Mouse (Mus musculus) cortical plate, adult 2 months (tissue): ENCODE results near the gene Gimap1. TPM values are rescaled to one million over a fixed set of nuclear protein-coding genes. Genes with fewer than 3 reads are reported as not detected.

Experiments used
- H3K27ac ChIP-seq: fragments of 200-500 bp; 2 replicates; pipeline ENCODE4 v1.5.1; 2012; ENCODE audit warnings: low read length, control low read depth, inconsistent platforms; ENCODE audit not compliant: insufficient read depth
- H3K4me1 ChIP-seq: fragments of 200-500 bp; 2 replicates; pipeline ENCODE4 v1.6.1; 2011; ENCODE audit warnings: low read length; ENCODE audit not compliant: control insufficient read depth, insufficient read depth
- H3K4me3 ChIP-seq: fragments of 200-500 bp; 2 replicates; pipeline ENCODE4 v1.5.1; 2011; ENCODE audit warnings: mild to moderate bottlenecking, low read length, control low read depth; ENCODE audit not compliant: insufficient read depth
- CTCF ChIP-seq: fragments of 200-500 bp; IDR thresholded peaks from 2 replicates; pipeline ENCODE4 v1.5.1; 2011; ENCODE audit warnings: mild to moderate bottlenecking, control low read depth, low read length; ENCODE audit not compliant: insufficient read depth; ENCODE audit errors: extremely low read depth
- POLR2A ChIP-seq: fragments of 200-500 bp; IDR thresholded peaks from 2 replicates; pipeline ENCODE4 v1.6.1; 2011; ENCODE audit warnings: mild to moderate bottlenecking, low read length, control low read depth; ENCODE audit not compliant: insufficient read depth; ENCODE audit errors: extremely low read depth
- polyA plus RNA-seq: library from polyadenylated mRNA; depleted of rRNA; stranded (reverse); fragments of >200 nt; gene quantifications from 2 replicates; pipeline ENCODE4 v1.2.3, GENCODE M21; 2012; rRNA removed

Gimap1 gene
- polyA plus RNA-seq, 1 experiment = 1.5 TPM

DNA sequence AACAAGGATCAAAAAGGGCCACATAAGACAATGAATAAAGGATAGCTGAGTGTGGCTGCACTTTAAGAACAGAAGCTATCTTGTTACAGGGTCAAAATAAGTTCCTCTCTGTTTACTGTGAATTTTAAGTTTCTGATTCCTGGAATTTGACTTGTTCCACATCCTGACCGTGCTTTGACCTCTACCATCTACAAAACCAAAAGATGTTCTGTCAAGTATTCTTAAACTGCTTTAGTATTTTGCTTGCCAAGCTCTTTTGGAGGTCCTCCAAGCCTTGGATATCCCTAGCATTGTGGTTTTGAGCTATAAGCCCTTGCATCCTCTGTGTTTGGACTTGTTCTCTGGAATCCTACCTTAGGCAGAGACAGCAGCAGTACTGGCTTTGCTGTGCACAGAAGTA is 46.3 kb downstream of the Gimap1 start:
- no peaks in the 10 kb centered on the region for H3K4me1 ChIP-seq
- no peak for TF ChIP-seq CTCF
- no peak for TF ChIP-seq POLR2A

DNA sequence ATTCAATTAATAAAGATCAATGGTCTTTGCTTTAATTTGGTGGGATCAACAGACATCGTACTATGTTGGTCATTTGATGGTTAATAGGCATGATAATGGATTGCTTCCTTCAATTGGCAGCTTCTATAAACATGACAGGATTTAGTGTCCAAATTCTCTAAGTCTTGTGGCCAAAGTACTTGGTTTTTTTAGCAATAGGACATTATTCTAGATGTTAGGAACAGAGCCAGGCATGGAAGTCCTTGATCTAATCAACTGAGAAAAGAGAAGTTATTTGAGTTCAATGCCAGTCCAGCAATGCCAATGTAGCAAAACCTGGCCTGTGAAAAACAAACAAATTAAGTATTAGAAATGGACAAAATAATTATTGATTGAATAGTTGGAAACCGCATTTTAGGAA is 46.7 kb downstream of the Gimap1 start:
- H3K4me3 ChIP-seq = no peak overlapping the region
- TF ChIP-seq CTCF = no peak
- TF ChIP-seq POLR2A = no peak
- no peak overlapping the region for H3K27ac ChIP-seq
- H3K4me1 ChIP-seq = no peaks in the 10 kb centered on the region

More for the DNA sequence above, 46.3 kb downstream of the Gimap1 start:
- Histone ChIP-seq H3K4me3 (no peak overlapping the region), H3K27ac (no peak overlapping the region)

GRCm38 (mm10) chr6:48787867-48788266 is 49.0 kb downstream of the Gimap1 start:
- H3K4me3 ChIP-seq = no peak overlapping the region
- TF ChIP-seq CTCF (no peak), POLR2A (no peak)
- no peaks in the 10 kb centered on the region for H3K4me1 ChIP-seq
- H3K27ac ChIP-seq = no peak overlapping the region

Other genes with a start within 250 kb of the Gimap1 start
- gene Atp6v0e2, start 201.4 kb upstream of the Gimap1 start, polyA plus RNA-seq = 508 and 534 TPM in 2 replicates
- gene Lrrc61, start 184.3 kb upstream of the Gimap1 start, polyA plus RNA-seq = 22.7 and 25.2 TPM in 2 replicates
- gene Rarres2, start 166.3 kb upstream of the Gimap1 start, polyA plus RNA-seq = 17.2 and 23.2 TPM in 2 replicates
- gene Gm45021, start 149.4 kb upstream of the Gimap1 start, polyA plus RNA-seq = 1.1 TPM in 1 of 2 replicates, not detected in the other
- 81.8 and 96.1 TPM in 2 replicates for gene Repin1, start 145.2 kb upstream of the Gimap1 start, polyA plus RNA-seq
- gene Gm44965, start 145.1 kb upstream of the Gimap1 start, polyA plus RNA-seq = 0.56 TPM in 1 of 2 replicates, not detected in the other
- 6.8 and 6.9 TPM in 2 replicates for gene Zfp775, start 137.0 kb upstream of the Gimap1 start, polyA plus RNA-seq
- 28.3 and 28.4 TPM in 2 replicates for gene AI854703, start 112.3 kb upstream of the Gimap1 start, polyA plus RNA-seq
- 1.2 and 1.9 TPM in 2 replicates for gene Gimap8, start 91.8 kb upstream of the Gimap1 start, polyA plus RNA-seq
- 0.65 and 0.66 TPM in 2 replicates for gene Gimap9, start 62.9 kb upstream of the Gimap1 start, polyA plus RNA-seq
- 0.31 and 0.51 TPM in 2 replicates for gene Gimap4, start 54.5 kb upstream of the Gimap1 start, polyA plus RNA-seq
- gene Gimap6, start 30.8 kb upstream of the Gimap1 start, polyA plus RNA-seq = 3.6 and 5.1 TPM in 2 replicates
- 1.0 TPM in 2 replicates for gene Gm28053, start 20.4 kb upstream of the Gimap1 start, polyA plus RNA-seq
- gene Gimap7, start 20.4 kb upstream of the Gimap1 start, polyA plus RNA-seq = not detected in 2 replicates
- 0.75 and 0.78 TPM in 2 replicates for gene Gimap5, start 7.1 kb downstream of the Gimap1 start, polyA plus RNA-seq
- 0.15 and 0.38 TPM in 2 replicates for gene Gimap3, start 31.8 kb downstream of the Gimap1 start, polyA plus RNA-seq
- 25.6 and 25.8 TPM in 2 replicates for gene Tmem176a, start 101.9 kb downstream of the Gimap1 start, polyA plus RNA-seq
- gene Tmem176b, start 102.4 kb downstream of the Gimap1 start, polyA plus RNA-seq = 75.5 and 76.3 TPM in 2 replicates
- 0.04 TPM in 1 of 2 replicates, not detected in the other for gene Aoc1, start 133.8 kb downstream of the Gimap1 start, polyA plus RNA-seq
- not detected in 2 replicates for gene 1600015I10Rik, start 190.8 kb downstream of the Gimap1 start, polyA plus RNA-seq
- not detected in 2 replicates for gene Doxl2, start 235.9 kb downstream of the Gimap1 start, polyA plus RNA-seq
- not detected in 2 replicates for gene Svs1, start 247.8 kb downstream of the Gimap1 start, polyA plus RNA-seq